Mouse (Mus musculus) stomach, embryonic 14.5 days (tissue): ENCODE measurements at regions not wholly inside any gene's neighbourhood (a gene's known extent, or its start where the extent isn't known, plus 50 kb on each side); places are given as distances from the start of the nearest gene placed in this dataset.

Source experiments
- ATAC-seq: fragments of 200-750 bp; cut with Nextera tagmentation; 2 replicates; pipeline ENCODE4 v1.8.0; 2017; ENCODE audit warnings: low read depth, moderate TSS enrichment; ENCODE audit not compliant: insufficient number of reproducible peaks, insufficient read depth, low FRiP score
- H3K27ac ChIP-seq: fragments of 300-500 bp; sonication (generic); 2 replicates; pipeline ENCODE4 v1.5.1; 2014; ENCODE audit warnings: mild to moderate bottlenecking, low read length, moderate library complexity, mixed read lengths
- H3K27me3 ChIP-seq: fragments of 300-500 bp; sonication (generic); 2 replicates; pipeline ENCODE4 v1.6.1; 2014; ENCODE audit warnings: low read length, control low read depth, mixed read lengths; ENCODE audit not compliant: control insufficient read depth, insufficient read depth
- H3K36me3 ChIP-seq: fragments of 300-500 bp; sonication (generic); 2 replicates; pipeline ENCODE4 v1.6.1; 2014; ENCODE audit warnings: mild to moderate bottlenecking, control low read depth, low read length, moderate library complexity, mixed read lengths; ENCODE audit not compliant: control insufficient read depth, insufficient read depth
- H3K4me1 ChIP-seq: fragments of 300-500 bp; sonication (generic); 2 replicates; pipeline ENCODE4 v1.6.1; 2014; ENCODE audit warnings: low read length, control low read depth, mixed read lengths; ENCODE audit not compliant: control insufficient read depth, insufficient read depth
- H3K4me2 ChIP-seq: fragments of 300-500 bp; sonication (generic); replicated peaks from 2 replicates; pipeline ENCODE4 v1.6.1; 2014; ENCODE audit warnings: low read depth, low read length, control low read depth
- H3K4me3 ChIP-seq: fragments of 300-500 bp; sonication (generic); 2 replicates; pipeline ENCODE4 v1.5.1; 2014; ENCODE audit warnings: low read depth, low read length, control low read depth
- H3K9ac ChIP-seq: fragments of 300-500 bp; sonication (generic); replicated peaks from 2 replicates; pipeline ENCODE4 v1.6.1; 2014; ENCODE audit warnings: low read depth, mild to moderate bottlenecking, control low read depth, low read length, moderate library complexity, mixed read lengths
- H3K9me3 ChIP-seq: fragments of 300-500 bp; sonication (generic); 2 replicates; pipeline ENCODE4 v1.6.1; 2016; ENCODE audit warnings: low read depth, low read length, control low read depth; ENCODE audit not compliant: control insufficient read depth
- WGBS: fragments of 180-500 bp; shearing (Covaris S2); extraction: QIAGEN DNeasy Blood & Tissue Kit; methylation state at CpG from one replicate; pipeline ENCODE4 v1.1.7; 2014; 5-methylcytosine and 5-hydroxymethylcytosine counted together

DNA sequence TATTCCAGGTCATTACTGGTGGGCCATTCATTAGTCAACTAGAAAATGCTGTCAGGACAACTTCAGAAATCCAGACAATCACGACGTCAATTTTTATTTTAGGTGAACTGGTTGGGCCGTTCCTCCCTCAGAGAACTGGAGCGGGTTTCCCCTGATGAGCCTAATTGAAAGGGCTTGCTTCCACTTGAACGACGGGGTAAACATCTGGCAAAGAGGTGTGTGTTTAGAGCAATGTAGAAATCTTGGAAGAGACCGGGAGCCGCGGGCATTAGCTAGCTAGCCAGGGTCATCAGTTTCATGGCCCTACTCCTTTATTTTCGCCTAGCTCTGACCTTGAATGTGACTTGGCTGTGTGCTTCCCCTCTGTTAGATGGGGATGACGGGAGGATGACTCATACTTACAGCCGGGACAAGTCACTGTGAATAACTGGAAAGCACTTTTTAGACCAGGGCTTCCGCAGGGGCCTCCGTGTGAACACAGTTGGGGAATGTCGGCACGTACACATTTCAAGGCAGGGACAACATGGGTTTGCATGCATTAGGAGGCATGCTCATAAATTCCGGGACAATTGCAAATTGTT is 92.6 kb upstream of the Nrbf2 start:
- H3K4me2 ChIP-seq, result no peak overlapping the region
- H3K36me3 ChIP-seq, result no peaks in the 10 kb centered on the region
- 44% methylated on average over 17 of the region's 17 CpGs for WGBS
- H3K9me3 ChIP-seq, result no peaks in the 10 kb centered on the region
- H3K9ac ChIP-seq, result no peak overlapping the region
- no peak overlapping the region for H3K27ac ChIP-seq
- no peak for ATAC-seq
- H3K4me1 ChIP-seq, result 0 out of 2 replicates have a peak, but pooled peaks cover 1% of the 10 kb centered on the region
- no peak overlapping the region for H3K4me3 ChIP-seq
- H3K27me3 ChIP-seq, result no peaks in the 10 kb centered on the region

DNA sequence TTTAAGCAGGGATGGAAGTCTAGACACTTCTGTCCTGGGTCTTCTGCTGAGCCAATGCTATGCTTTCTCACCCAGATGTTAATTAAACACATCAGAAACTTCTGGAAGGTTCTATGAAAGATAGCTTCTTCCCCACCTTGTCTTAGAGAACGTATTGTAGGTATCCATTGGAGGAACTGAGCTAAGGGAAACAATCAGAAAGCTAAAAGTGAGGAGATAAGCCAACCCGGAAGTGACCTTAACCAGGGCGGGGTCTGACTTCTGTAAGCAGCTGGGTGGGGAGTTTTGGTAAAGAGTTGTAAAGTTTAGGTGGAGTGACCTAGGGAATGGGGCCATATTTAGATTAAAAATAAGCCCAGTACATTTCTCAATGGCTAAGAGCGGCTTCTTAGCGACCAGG is 95.1 kb upstream of the Nrbf2 start:
- no peaks in the 10 kb centered on the region for H3K27me3 ChIP-seq
- H3K9ac ChIP-seq, result no peak overlapping the region
- H3K4me2 ChIP-seq, result no peak overlapping the region
- ATAC-seq, result no peak
- H3K27ac ChIP-seq, result no peak overlapping the region
- no peaks in the 10 kb centered on the region for H3K9me3 ChIP-seq
- no peaks in the 10 kb centered on the region for H3K36me3 ChIP-seq
- no peak overlapping the region for H3K4me3 ChIP-seq
- no peaks in the 10 kb centered on the region for H3K4me1 ChIP-seq
- WGBS, result 75% methylated on average over 5 of the region's 5 CpGs

DNA sequence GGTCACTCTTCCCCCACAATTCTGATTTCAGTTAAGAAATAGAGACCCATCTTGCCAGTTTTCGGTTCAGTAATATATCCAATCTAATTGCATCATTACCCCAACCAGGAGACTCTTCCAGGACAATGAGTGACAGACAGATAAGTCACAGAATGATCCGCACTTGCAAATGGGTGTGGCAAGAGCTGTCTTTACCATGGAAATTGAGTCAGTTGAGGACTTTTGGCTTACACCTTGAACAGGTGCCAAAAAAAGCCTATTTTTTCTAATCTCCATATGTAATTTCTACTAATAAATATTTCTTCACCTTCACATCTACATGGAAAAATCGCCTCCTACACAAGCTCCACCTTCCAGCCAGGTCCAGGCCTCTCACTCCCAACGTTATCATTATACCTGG is 98.2 kb upstream of the Nrbf2 start:
- Histone ChIP-seq H3K4me3 (no peak overlapping the region), H3K4me2 (no peak overlapping the region), H3K27me3 (no peaks in the 10 kb centered on the region), H3K9me3 (no peaks in the 10 kb centered on the region), H3K36me3 (no peaks in the 10 kb centered on the region), H3K9ac (no peak overlapping the region), H3K4me1 (no peaks in the 10 kb centered on the region), H3K27ac (no peak overlapping the region)
- ATAC-seq, result no peak
- WGBS, result 83% methylated on average over 4 of the region's 4 CpGs

DNA sequence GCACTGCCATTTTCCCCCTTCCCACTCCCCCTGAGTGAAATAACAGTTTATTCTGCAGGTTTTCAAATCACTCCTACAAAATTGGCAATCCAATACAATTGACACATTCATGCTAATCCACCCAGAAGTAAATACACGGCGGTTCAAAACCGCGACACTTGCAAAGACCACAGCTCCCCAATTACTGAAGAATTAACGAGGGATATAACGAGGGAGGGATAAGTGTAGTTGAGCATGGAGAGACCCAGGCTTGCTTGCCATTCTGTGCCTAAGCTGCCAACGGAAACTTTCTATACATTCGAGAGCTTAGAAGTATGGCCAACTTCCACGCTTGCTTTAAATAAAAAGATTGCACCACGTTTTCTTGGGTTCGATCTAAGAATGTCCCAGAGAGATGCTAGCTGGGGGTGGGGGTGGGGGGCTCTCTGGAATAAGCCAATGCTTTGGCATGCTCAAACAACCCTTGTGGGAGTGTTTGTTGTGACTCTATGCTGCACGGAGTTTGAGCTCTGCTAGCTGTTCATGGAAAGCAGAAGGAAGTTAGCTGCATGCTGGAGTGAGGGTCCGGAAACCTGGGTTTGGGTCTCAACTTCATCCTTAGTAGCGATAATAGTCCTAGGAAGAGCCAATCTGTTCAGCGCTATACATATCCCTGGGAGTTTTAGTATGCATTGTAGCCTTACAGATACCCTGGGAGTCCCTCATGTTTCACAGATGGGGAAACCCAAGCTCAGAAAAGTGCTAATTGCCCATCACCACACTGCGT is 98.9 kb upstream of the Nrbf2 start:
- Histone ChIP-seq H3K9me3 (no peaks in the 10 kb centered on the region), H3K4me3 (no peak overlapping the region), H3K4me2 (no peak overlapping the region), H3K9ac (no peak overlapping the region), H3K36me3 (no peaks in the 10 kb centered on the region), H3K27me3 (no peaks in the 10 kb centered on the region), H3K27ac (no peak overlapping the region), H3K4me1 (no peaks in the 10 kb centered on the region)
- no peak for ATAC-seq
- WGBS, result 89% methylated on average over 16 of the region's 16 CpGs

DNA sequence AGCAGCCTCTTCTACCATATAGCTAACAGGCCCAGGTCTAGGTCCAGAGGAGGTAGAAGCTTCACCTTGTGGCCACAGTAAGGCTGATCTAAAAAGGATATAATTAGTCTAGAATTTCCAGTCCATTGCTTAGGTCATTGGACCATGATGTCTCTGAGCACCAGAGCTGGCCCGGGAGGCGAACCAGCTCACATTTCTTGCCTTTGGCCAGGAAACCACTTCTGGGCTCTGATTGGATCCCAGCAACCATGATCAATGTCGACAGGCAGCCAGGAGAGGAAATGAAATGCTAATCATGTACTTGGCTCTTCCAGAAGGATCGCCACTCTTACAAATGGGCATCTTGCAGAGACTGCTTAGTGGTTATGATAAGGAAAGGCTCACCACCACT is 99.5 kb upstream of the Nrbf2 start:
- ATAC-seq, result no peak
- no peak overlapping the region for H3K4me2 ChIP-seq

DNA sequence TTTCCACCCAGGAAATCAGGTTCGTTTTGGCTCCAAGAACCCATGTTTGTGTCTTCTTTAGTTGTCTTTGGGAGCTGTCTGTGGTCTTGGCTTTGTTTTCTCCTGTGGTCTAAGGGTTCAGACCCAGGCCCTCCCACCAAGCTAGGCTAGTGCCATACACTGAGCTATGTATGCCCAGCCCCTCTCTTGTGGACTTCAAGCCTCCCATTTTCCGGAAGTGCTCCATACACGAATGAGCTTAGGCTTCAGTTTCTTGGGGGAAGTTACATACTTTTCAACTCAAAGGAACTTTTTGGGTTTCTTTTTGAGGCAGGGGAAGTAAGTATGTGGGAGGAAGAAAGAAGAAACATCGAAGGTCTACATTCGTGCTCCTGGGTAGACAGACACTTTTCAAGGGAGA is 100.9 kb upstream of the Nrbf2 start:
- WGBS, result 82% methylated on average over 5 of the region's 5 CpGs
- no peak for ATAC-seq
- no peak overlapping the region for H3K9ac ChIP-seq
- H3K27ac ChIP-seq, result no peak overlapping the region
- H3K4me2 ChIP-seq, result no peak overlapping the region
- H3K27me3 ChIP-seq, result no peaks in the 10 kb centered on the region
- no peaks in the 10 kb centered on the region for H3K4me1 ChIP-seq
- no peaks in the 10 kb centered on the region for H3K36me3 ChIP-seq
- no peak overlapping the region for H3K4me3 ChIP-seq
- H3K9me3 ChIP-seq, result no peaks in the 10 kb centered on the region

More for the DNA sequence above, 99.5 kb upstream of the Nrbf2 start:
- 82% methylated on average over 4 of the region's 4 CpGs for WGBS
- Histone ChIP-seq H3K27me3 (no peaks in the 10 kb centered on the region), H3K36me3 (no peaks in the 10 kb centered on the region), H3K27ac (no peak overlapping the region), H3K4me1 (no peaks in the 10 kb centered on the region), H3K9me3 (no peaks in the 10 kb centered on the region), H3K9ac (no peak overlapping the region), H3K4me3 (no peak overlapping the region)

DNA sequence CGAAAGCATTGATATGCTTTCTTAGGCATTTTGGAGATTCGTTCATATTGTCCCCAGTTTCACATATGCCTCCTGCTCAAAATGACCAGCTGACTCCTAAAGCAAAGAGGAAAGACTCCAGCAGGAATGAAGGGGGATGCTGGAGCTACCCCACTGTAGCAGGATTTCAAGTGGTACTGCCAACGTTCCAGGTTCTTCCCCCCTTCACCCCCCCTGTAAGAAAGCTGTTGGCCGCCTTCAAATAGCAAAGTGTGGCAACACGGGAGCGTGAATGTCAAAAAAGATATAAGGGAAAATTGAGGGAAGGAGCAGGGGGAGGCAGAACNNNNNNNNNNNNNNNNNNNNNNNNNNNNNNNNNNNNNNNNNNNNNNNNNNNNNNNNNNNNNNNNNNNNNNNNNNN is 103.7 kb upstream of the Nrbf2 start:
- H3K9ac ChIP-seq, result no peak overlapping the region
- no peak for ATAC-seq
- no peak overlapping the region for H3K27ac ChIP-seq
- no peak overlapping the region for H3K4me2 ChIP-seq
- H3K9me3 ChIP-seq, result no peaks in the 10 kb centered on the region
- no peaks in the 10 kb centered on the region for H3K4me1 ChIP-seq
- 71% methylated on average over 4 of the region's 6 CpGs for WGBS
- no peak overlapping the region for H3K4me3 ChIP-seq
- H3K36me3 ChIP-seq, result no peaks in the 10 kb centered on the region
- no peaks in the 10 kb centered on the region for H3K27me3 ChIP-seq

DNA sequence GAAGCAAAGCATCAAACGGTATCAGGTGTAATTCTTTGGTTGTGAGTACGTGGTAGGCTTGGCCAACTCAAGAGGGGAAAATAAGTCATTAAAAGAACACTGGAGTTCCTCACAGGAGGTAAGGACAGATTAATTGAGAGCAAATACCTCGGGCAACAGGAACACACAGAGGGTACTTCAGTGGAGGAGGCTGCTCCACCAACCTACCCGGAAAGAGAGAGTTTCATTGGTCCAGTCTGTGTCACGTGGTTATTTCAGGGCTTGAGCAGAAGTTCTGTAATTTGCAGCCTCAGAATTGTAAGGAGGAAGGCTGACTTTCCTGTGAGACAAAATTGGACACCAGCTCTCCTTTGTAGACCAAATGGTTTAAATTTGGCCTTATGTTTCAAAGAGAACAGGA is 115.3 kb upstream of the Nrbf2 start:
- WGBS, result 64% methylated on average over 5 of the region's 5 CpGs
- no peak for ATAC-seq
- Histone ChIP-seq H3K4me3 (no peak overlapping the region), H3K4me1 (no peaks in the 10 kb centered on the region), H3K27ac (no peak overlapping the region), H3K4me2 (no peak overlapping the region), H3K9me3 (no peaks in the 10 kb centered on the region), H3K36me3 (no peaks in the 10 kb centered on the region), H3K27me3 (no peaks in the 10 kb centered on the region), H3K9ac (no peak overlapping the region)

DNA sequence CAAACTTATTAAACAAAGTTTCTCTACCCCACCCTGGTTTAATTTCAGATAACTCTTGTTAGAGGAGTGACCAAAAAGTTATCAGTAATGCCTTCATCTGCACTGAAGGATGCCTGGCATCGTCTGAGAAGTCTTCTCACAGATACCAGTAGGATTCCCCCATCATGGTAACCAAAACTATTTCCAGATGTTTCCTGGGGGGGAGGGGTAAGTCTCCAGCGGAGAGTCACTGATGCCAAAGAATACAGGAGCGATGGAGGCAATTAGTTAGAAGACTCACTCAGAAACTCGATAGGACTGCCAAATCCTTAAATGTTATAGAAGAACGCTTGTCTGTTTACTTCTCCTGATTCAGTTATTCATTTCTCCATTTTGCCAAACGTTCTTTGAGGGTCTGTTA is 116.3 kb upstream of the Nrbf2 start:
- Histone ChIP-seq H3K36me3 (no peaks in the 10 kb centered on the region), H3K4me1 (no peaks in the 10 kb centered on the region), H3K9ac (no peak overlapping the region), H3K27ac (no peak overlapping the region), H3K4me2 (no peak overlapping the region), H3K4me3 (no peak overlapping the region), H3K27me3 (no peaks in the 10 kb centered on the region), H3K9me3 (no peaks in the 10 kb centered on the region)
- whole genome bisulfite sequencing, result 49% methylated on average over 6 of the region's 6 CpGs
- no peak for ATAC-seq
